Mouse (Mus musculus): ENCODE results near the gene Lrrc1. TPM values are rescaled to one million over a fixed set of nuclear protein-coding genes. Genes with fewer than 3 reads are reported as not detected.

The Lrrc1 gene
- 13.5 and 18.6 TPM in 2 replicates for polyA plus RNA-seq (2014; fragmentation: Nextera tagmentation; extraction: Ambion mirVana)

GRCm38 (mm10) chr9:77544354-77545067, at the start of gene Lrrc1:
TSS of gene Lrrc1 (minus strand) at chr9:77544870.
- WGBS, result under 1% methylated on average over 75 of the region's 88 CpGs
- ATAC-seq (ENCODE audit: low FRiP score, low TSS enrichment), result peak; percentile 84
- peak within 1 kb of the TSS; percentile 85 for H3K27ac ChIP-seq (ENCODE audit: low read depth, low read length)
- H3K36me3 ChIP-seq (ENCODE audit: control insufficient read depth, insufficient read depth, low read length), result no peaks in the 10 kb centered on the region
- H3K27me3 ChIP-seq (ENCODE audit: control insufficient read depth, insufficient read depth, low read length), result no peaks in the 10 kb centered on the region
- no peaks in the 10 kb centered on the region for H3K9me3 ChIP-seq (ENCODE audit: control insufficient read depth, low read length)
- peak within 1 kb of the TSS; percentile 78 for H3K9ac ChIP-seq (ENCODE audit: low read depth, low read length)
- H3K4me1 ChIP-seq (ENCODE audit: control insufficient read depth, insufficient read depth, low read length), result 0 out of 2 replicates have a peak, but pooled peaks cover 5% of the 10 kb centered on the region
- H3K4me3 ChIP-seq (ENCODE audit: low read length), result peak within 1 kb of the TSS; percentile 77
- peak within 1 kb of the TSS; percentile 96 for H3K4me2 ChIP-seq (replicated peaks; ENCODE audit: low read depth, low read length)

DNA sequence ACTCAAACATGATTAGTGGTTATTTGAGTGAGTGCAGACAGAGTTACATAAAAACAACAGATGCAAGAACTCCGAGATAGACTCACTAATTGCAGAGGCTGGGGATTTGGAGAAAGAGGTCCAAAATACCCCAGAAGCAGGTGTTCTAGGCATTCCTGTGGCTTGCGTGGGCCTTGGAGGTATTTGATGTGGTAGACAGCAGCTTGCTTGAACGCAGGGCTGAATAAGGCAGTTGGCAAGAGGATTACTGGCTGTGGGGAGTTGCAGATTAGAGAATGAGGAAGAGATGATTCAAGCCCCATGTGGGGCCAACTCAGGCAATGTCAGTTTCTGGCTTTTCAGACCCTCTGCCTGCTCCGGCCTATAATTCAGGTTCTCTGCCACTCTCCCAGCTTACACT, 47.8 kb upstream of the Lrrc1 start:
- Histone ChIP-seq H3K9me3 (ENCODE audit: control insufficient read depth, low read length) (no peaks in the 10 kb centered on the region), H3K9ac (ENCODE audit: low read depth, low read length) (no peak overlapping the region), H3K4me3 (ENCODE audit: low read length) (no peak overlapping the region), H3K27ac (ENCODE audit: low read depth, low read length) (no peak overlapping the region), H3K36me3 (ENCODE audit: control insufficient read depth, insufficient read depth, low read length) (no peaks in the 10 kb centered on the region), H3K27me3 (ENCODE audit: control insufficient read depth, insufficient read depth, low read length) (no peaks in the 10 kb centered on the region), H3K4me1 (ENCODE audit: control insufficient read depth, insufficient read depth, low read length) (no peaks in the 10 kb centered on the region), H3K4me2 (replicated peaks; ENCODE audit: low read depth, low read length) (no peak overlapping the region)
- 75% methylated on average over 4 of the region's 4 CpGs for WGBS
- ATAC-seq (ENCODE audit: low FRiP score, low TSS enrichment), result no peak

DNA sequence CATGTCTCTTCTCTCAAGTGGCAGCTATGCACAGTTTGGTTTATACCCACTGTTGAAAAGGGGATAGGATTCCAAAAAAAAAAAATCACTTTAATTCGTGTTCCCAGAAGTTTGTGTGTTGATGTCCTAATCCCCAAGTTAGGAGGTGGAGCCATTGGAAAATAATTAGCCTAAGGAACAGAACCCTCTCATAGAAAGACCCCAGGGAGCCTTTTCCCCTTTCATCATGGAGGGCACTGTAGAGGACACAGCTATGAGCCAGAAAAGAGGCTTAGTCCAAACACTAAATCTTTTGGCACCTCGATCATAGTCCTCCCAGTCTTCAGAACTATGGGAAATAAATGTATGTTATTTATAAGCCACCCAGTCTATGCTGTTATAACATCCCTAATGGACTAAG, 44.8 kb upstream of the Lrrc1 start:
- no peak for ATAC-seq (ENCODE audit: low FRiP score, low TSS enrichment)
- Histone ChIP-seq H3K27ac (ENCODE audit: low read depth, low read length) (no peak overlapping the region), H3K4me2 (replicated peaks; ENCODE audit: low read depth, low read length) (no peak overlapping the region), H3K9me3 (ENCODE audit: control insufficient read depth, low read length) (no peaks in the 10 kb centered on the region), H3K9ac (ENCODE audit: low read depth, low read length) (no peak overlapping the region), H3K4me1 (ENCODE audit: control insufficient read depth, insufficient read depth, low read length) (no peaks in the 10 kb centered on the region), H3K27me3 (ENCODE audit: control insufficient read depth, insufficient read depth, low read length) (no peaks in the 10 kb centered on the region), H3K36me3 (ENCODE audit: control insufficient read depth, insufficient read depth, low read length) (no peaks in the 10 kb centered on the region), H3K4me3 (ENCODE audit: low read length) (no peak overlapping the region)
- 44% methylated on average over 2 of the region's 2 CpGs for WGBS

- no peak for ATAC-seq (ENCODE audit: low FRiP score, low TSS enrichment)
Observed at GRCm38 (mm10) chr9:77587616-77588015, 42.9 kb upstream of the Lrrc1 start.

GRCm38 (mm10) chr9:77586806-77587591, 42.3 kb upstream of the Lrrc1 start:
- Histone ChIP-seq H3K27me3 (ENCODE audit: control insufficient read depth, insufficient read depth, low read length) (no peaks in the 10 kb centered on the region), H3K27ac (ENCODE audit: low read depth, low read length) (no peak overlapping the region), H3K4me3 (ENCODE audit: low read length) (no peak overlapping the region), H3K4me1 (ENCODE audit: control insufficient read depth, insufficient read depth, low read length) (no peaks in the 10 kb centered on the region), H3K9ac (ENCODE audit: low read depth, low read length) (no peak overlapping the region), H3K4me2 (replicated peaks; ENCODE audit: low read depth, low read length) (no peak overlapping the region), H3K36me3 (ENCODE audit: control insufficient read depth, insufficient read depth, low read length) (no peaks in the 10 kb centered on the region), H3K9me3 (ENCODE audit: control insufficient read depth, low read length) (no peaks in the 10 kb centered on the region)
- ATAC-seq (ENCODE audit: low FRiP score, low TSS enrichment), result no peak
- 71% methylated on average over 6 of the region's 6 CpGs for WGBS

More at GRCm38 (mm10) chr9:77587616-77588015, 42.9 kb upstream of the Lrrc1 start:
- Histone ChIP-seq H3K4me1 (ENCODE audit: control insufficient read depth, insufficient read depth, low read length) (no peaks in the 10 kb centered on the region), H3K4me2 (replicated peaks; ENCODE audit: low read depth, low read length) (no peak overlapping the region), H3K9ac (ENCODE audit: low read depth, low read length) (no peak overlapping the region), H3K4me3 (ENCODE audit: low read length) (no peak overlapping the region), H3K27me3 (ENCODE audit: control insufficient read depth, insufficient read depth, low read length) (no peaks in the 10 kb centered on the region), H3K36me3 (ENCODE audit: control insufficient read depth, insufficient read depth, low read length) (no peaks in the 10 kb centered on the region), H3K9me3 (ENCODE audit: control insufficient read depth, low read length) (no peaks in the 10 kb centered on the region), H3K27ac (ENCODE audit: low read depth, low read length) (no peak overlapping the region)
- 89% methylated on average over 7 of the region's 7 CpGs for WGBS

GRCm38 (mm10) chr9:77584746-77585145, 40.1 kb upstream of the Lrrc1 start:
- Histone ChIP-seq H3K4me3 (ENCODE audit: low read length) (no peak overlapping the region), H3K9ac (ENCODE audit: low read depth, low read length) (no peak overlapping the region), H3K4me1 (ENCODE audit: control insufficient read depth, insufficient read depth, low read length) (no peaks in the 10 kb centered on the region), H3K27me3 (ENCODE audit: control insufficient read depth, insufficient read depth, low read length) (no peaks in the 10 kb centered on the region), H3K36me3 (ENCODE audit: control insufficient read depth, insufficient read depth, low read length) (no peaks in the 10 kb centered on the region), H3K9me3 (ENCODE audit: control insufficient read depth, low read length) (no peaks in the 10 kb centered on the region), H3K4me2 (replicated peaks; ENCODE audit: low read depth, low read length) (no peak overlapping the region), H3K27ac (ENCODE audit: low read depth, low read length) (no peak overlapping the region)
- ATAC-seq (ENCODE audit: low FRiP score, low TSS enrichment), result no peak
- 96% methylated on average over 6 of the region's 6 CpGs for WGBS

GRCm38 (mm10) chr9:77583302-77583701, 38.6 kb upstream of the Lrrc1 start:
- WGBS, result 55% methylated on average over 2 of the region's 2 CpGs
- ATAC-seq (ENCODE audit: low FRiP score, low TSS enrichment), result no peak

DNA sequence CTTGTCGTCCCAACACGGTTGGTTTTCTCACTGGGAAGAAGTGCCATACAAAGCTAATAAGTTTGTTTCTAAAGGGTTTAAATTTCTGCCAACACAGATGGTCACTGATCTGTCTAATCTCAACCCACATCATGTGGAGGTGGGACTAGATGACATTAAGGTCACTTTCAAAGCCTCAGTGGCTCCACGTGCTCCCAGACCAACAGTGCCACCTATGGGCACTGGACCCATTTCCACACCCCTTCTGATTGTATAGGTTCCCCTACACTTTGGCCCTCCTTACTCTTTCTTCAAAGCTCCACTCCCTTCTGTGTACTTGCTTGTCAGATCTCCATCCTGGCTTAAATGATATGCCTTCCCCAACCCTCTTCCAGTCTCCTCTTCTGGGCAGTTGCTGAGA, 35.2 kb upstream of the Lrrc1 start:
- Histone ChIP-seq H3K9me3 (ENCODE audit: control insufficient read depth, low read length) (no peaks in the 10 kb centered on the region), H3K27ac (ENCODE audit: low read depth, low read length) (no peak overlapping the region), H3K4me2 (replicated peaks; ENCODE audit: low read depth, low read length) (no peak overlapping the region), H3K4me3 (ENCODE audit: low read length) (no peak overlapping the region), H3K4me1 (ENCODE audit: control insufficient read depth, insufficient read depth, low read length) (no peaks in the 10 kb centered on the region), H3K27me3 (ENCODE audit: control insufficient read depth, insufficient read depth, low read length) (no peaks in the 10 kb centered on the region), H3K36me3 (ENCODE audit: control insufficient read depth, insufficient read depth, low read length) (no peaks in the 10 kb centered on the region), H3K9ac (ENCODE audit: low read depth, low read length) (no peak overlapping the region)
- WGBS, result 69% methylated on average over 3 of the region's 3 CpGs
- ATAC-seq (ENCODE audit: low FRiP score, low TSS enrichment), result 0 out of 2 replicates have a peak, but pooled peaks have one; percentile 46

More at GRCm38 (mm10) chr9:77583302-77583701, 38.6 kb upstream of the Lrrc1 start:
- no peak overlapping the region for H3K9ac ChIP-seq (ENCODE audit: low read depth, low read length)
- H3K4me2 ChIP-seq (replicated peaks; ENCODE audit: low read depth, low read length), result no peak overlapping the region
- no peaks in the 10 kb centered on the region for H3K9me3 ChIP-seq (ENCODE audit: control insufficient read depth, low read length)
- no peaks in the 10 kb centered on the region for H3K27me3 ChIP-seq (ENCODE audit: control insufficient read depth, insufficient read depth, low read length)
- no peaks in the 10 kb centered on the region for H3K36me3 ChIP-seq (ENCODE audit: control insufficient read depth, insufficient read depth, low read length)
- H3K27ac ChIP-seq (ENCODE audit: low read depth, low read length), result no peak overlapping the region
- H3K4me1 ChIP-seq (ENCODE audit: control insufficient read depth, insufficient read depth, low read length), result no peaks in the 10 kb centered on the region
- no peak overlapping the region for H3K4me3 ChIP-seq (ENCODE audit: low read length)

GRCm38 (mm10) chr9:77577931-77578330, 33.3 kb upstream of the Lrrc1 start:
- Histone ChIP-seq H3K4me1 (ENCODE audit: control insufficient read depth, insufficient read depth, low read length) (no peaks in the 10 kb centered on the region), H3K4me3 (ENCODE audit: low read length) (no peak overlapping the region), H3K27ac (ENCODE audit: low read depth, low read length) (no peak overlapping the region), H3K9ac (ENCODE audit: low read depth, low read length) (no peak overlapping the region), H3K27me3 (ENCODE audit: control insufficient read depth, insufficient read depth, low read length) (no peaks in the 10 kb centered on the region), H3K9me3 (ENCODE audit: control insufficient read depth, low read length) (no peaks in the 10 kb centered on the region), H3K36me3 (ENCODE audit: control insufficient read depth, insufficient read depth, low read length) (no peaks in the 10 kb centered on the region), H3K4me2 (replicated peaks; ENCODE audit: low read depth, low read length) (no peak overlapping the region)
- no peak for ATAC-seq (ENCODE audit: low FRiP score, low TSS enrichment)
- WGBS, result 92% methylated on average over 8 of the region's 8 CpGs
